Mouse (Mus musculus) neural tube, embryonic 14.5 days (tissue): ENCODE results near the gene Wbp1. TPM values are rescaled to one million over a fixed set of nuclear protein-coding genes. Genes with fewer than 3 reads are reported as not detected.

Source experiments
- ATAC-seq: fragments of 200-750 bp; cut with Nextera tagmentation; 2 replicates; pipeline ENCODE4 v1.8.0; 2017; ENCODE audit warnings: low read depth, mild to moderate bottlenecking, moderate TSS enrichment, moderate library complexity
- H3K27ac ChIP-seq: fragments of 300-500 bp; sonication (generic); 2 replicates; pipeline ENCODE4 v1.5.1; 2014; ENCODE audit warnings: low read depth, mild to moderate bottlenecking, control low read depth, low read length, moderate library complexity, mixed read lengths
- H3K27me3 ChIP-seq: fragments of 300-500 bp; sonication (generic); 2 replicates; pipeline ENCODE4 v1.6.1; 2014; ENCODE audit warnings: low read length; ENCODE audit not compliant: control insufficient read depth, insufficient read depth
- H3K36me3 ChIP-seq: fragments of 300-500 bp; sonication (generic); 2 replicates; pipeline ENCODE4 v1.6.1; 2014; ENCODE audit warnings: low read length, mixed read lengths; ENCODE audit not compliant: control insufficient read depth, insufficient read depth
- H3K4me1 ChIP-seq: fragments of 300-500 bp; sonication (generic); 2 replicates; pipeline ENCODE4 v1.6.1; 2014; ENCODE audit warnings: low read length; ENCODE audit not compliant: control insufficient read depth, insufficient read depth
- H3K4me2 ChIP-seq: fragments of 300-500 bp; sonication (generic); 2 replicates; pipeline ENCODE4 v1.6.1; 2014; ENCODE audit warnings: mild to moderate bottlenecking, low read depth, low read length, control low read depth
- H3K4me3 ChIP-seq: fragments of 300-500 bp; sonication (generic); 2 replicates; pipeline ENCODE4 v1.5.1; 2014; ENCODE audit warnings: low read depth, low read length, control low read depth, mixed read lengths
- H3K9ac ChIP-seq: fragments of 300-500 bp; sonication (generic); replicated peaks from 2 replicates; pipeline ENCODE4 v1.6.1; 2014; ENCODE audit warnings: low read depth, mild to moderate bottlenecking, control low read depth, low read length, mixed read lengths
- H3K9me3 ChIP-seq: fragments of 300-500 bp; sonication (generic); 2 replicates; pipeline ENCODE4 v1.6.1; 2016; ENCODE audit warnings: low read length; ENCODE audit not compliant: control insufficient read depth
- whole genome bisulfite sequencing: fragments of 180-500 bp; shearing (Covaris S2); extraction: QIAGEN DNeasy Blood & Tissue Kit; methylation state at CpG from one replicate; pipeline ENCODE4 v1.1.7; 2014; 5-methylcytosine and 5-hydroxymethylcytosine counted together
- polyA plus RNA-seq: library from polyadenylated mRNA; unstranded; fragments of >200 nt; fragmentation: Nextera tagmentation; extraction: Ambion mirVana; gene quantifications from 2 replicates; pipeline ENCODE4 v1.2.1, GENCODE M21; 2014

Gene Wbp1
- polyA plus RNA-seq, 1 experiment from 2014 or later = 146 TPM

- peak overlapping the region; percentile 80 for H3K27ac ChIP-seq
- H3K4me2 ChIP-seq = peak overlapping the region; percentile 67
- H3K27me3 ChIP-seq = no peaks in the 10 kb centered on the region
- peaks cover 24% of the 10 kb centered on the region for H3K4me1 ChIP-seq
- H3K36me3 ChIP-seq = peaks cover 18% of the 10 kb centered on the region
- WGBS = 2% methylated on average over 46 of the region's 48 CpGs
- ATAC-seq = peak; percentile 13
- peak overlapping the region; percentile 90 for H3K9ac ChIP-seq
- no peaks in the 10 kb centered on the region for H3K9me3 ChIP-seq
- peak overlapping the region; percentile 77 for H3K4me3 ChIP-seq
Measured at GRCm38 (mm10) chr6:83115682-83116372, 5.5 kb downstream of the Wbp1 start.

- no peaks in the 10 kb centered on the region for H3K27me3 ChIP-seq
- peak; percentile 84 for ATAC-seq
- no peaks in the 10 kb centered on the region for H3K9me3 ChIP-seq
- peaks cover 18% of the 10 kb centered on the region for H3K36me3 ChIP-seq
- H3K4me3 ChIP-seq = peak within 1 kb of the TSS; percentile 77
- H3K27ac ChIP-seq = peak within 1 kb of the TSS; percentile 80
- peaks cover 22% of the 10 kb centered on the region for H3K4me1 ChIP-seq
- under 1% methylated on average over 56 of the region's 58 CpGs for WGBS
- peak within 1 kb of the TSS; percentile 90 for H3K9ac ChIP-seq
- peak within 1 kb of the TSS; percentile 67 for H3K4me2 ChIP-seq
Measured at GRCm38 (mm10) chr6:83115011-83115671, 6.2 kb downstream of the Wbp1 start, which contains the start of gene Mogs. Gene Mogs, plus strand, starts transcription at chr6:83115496.

GRCm38 (mm10) chr6:83111510-83112136 lies 9.7 kb downstream of the Wbp1 start:
- Histone ChIP-seq H3K27ac (no peak overlapping the region), H3K4me2 (no peak overlapping the region), H3K27me3 (no peaks in the 10 kb centered on the region), H3K36me3 (peaks cover 3% of the 10 kb centered on the region; the same call in 1 of the 2 replicates), H3K4me3 (no peak overlapping the region), H3K4me1 (peaks cover 25% of the 10 kb centered on the region), H3K9ac (no peak overlapping the region), H3K9me3 (no peaks in the 10 kb centered on the region)
- 93% methylated on average over 4 of the region's 4 CpGs for WGBS
- ATAC-seq = no peak

- Histone ChIP-seq H3K4me3 (peak within 1 kb of the TSS; percentile 80), H3K4me2 (peak within 1 kb of the TSS; percentile 93), H3K9me3 (no peaks in the 10 kb centered on the region), H3K9ac (peak within 1 kb of the TSS; percentile 86), H3K27me3 (no peaks in the 10 kb centered on the region), H3K4me1 (peaks cover 15% of the 10 kb centered on the region; the same call in 1 of the 2 replicates), H3K36me3 (peaks cover 3% of the 10 kb centered on the region; the same call in 1 of the 2 replicates), H3K27ac (peak within 1 kb of the TSS; percentile 75)
- WGBS = under 1% methylated on average over 76 of the region's 76 CpGs
- ATAC-seq = peak; percentile 87
Measured at GRCm38 (mm10) chr6:83108762-83109668, 12.3 kb downstream of the Wbp1 start, which contains the start of gene Mrpl53. Gene Mrpl53, plus strand, starts transcription at chr6:83109040.

- Histone ChIP-seq H3K4me2 (peak overlapping the region; percentile 93), H3K27ac (no peak overlapping the region), H3K27me3 (no peaks in the 10 kb centered on the region), H3K4me1 (peaks cover 22% of the 10 kb centered on the region), H3K9ac (0 out of 2 replicates have a peak overlapping the region, but pooled peaks have one; percentile 11), H3K9me3 (no peaks in the 10 kb centered on the region), H3K4me3 (no peak overlapping the region; the same call in 1 of the 2 replicates), H3K36me3 (peaks cover 3% of the 10 kb centered on the region; the same call in 1 of the 2 replicates)
- WGBS = 33% methylated on average over 13 of the region's 13 CpGs
- ATAC-seq = peak; percentile 12; the same call in 1 of the 2 replicates
Measured at GRCm38 (mm10) chr6:83107566-83108400, 13.6 kb downstream of the Wbp1 start.

GRCm38 (mm10) chr6:83104158-83104557 lies 17.2 kb downstream of the Wbp1 start:
- 80% methylated on average over 4 of the region's 4 CpGs for WGBS
- Histone ChIP-seq H3K4me3 (no peak overlapping the region), H3K27me3 (peaks cover 3% of the 10 kb centered on the region; the same call in 1 of the 2 replicates), H3K9ac (no peak overlapping the region), H3K4me2 (no peak overlapping the region), H3K36me3 (no peaks in the 10 kb centered on the region), H3K27ac (no peak overlapping the region), H3K4me1 (peaks cover 24% of the 10 kb centered on the region), H3K9me3 (no peaks in the 10 kb centered on the region)
- no peak for ATAC-seq

- H3K4me2 ChIP-seq = peak overlapping the region; percentile 74
- peak overlapping the region; percentile 53; the same call in 1 of the 2 replicates for H3K4me3 ChIP-seq
- peaks cover 19% of the 10 kb centered on the region for H3K4me1 ChIP-seq
- 0 out of 2 replicates have a peak overlapping the region, but pooled peaks have one; percentile 28 for H3K9ac ChIP-seq
- no peak for ATAC-seq
- H3K27me3 ChIP-seq = peaks cover 3% of the 10 kb centered on the region; the same call in 1 of the 2 replicates
- H3K27ac ChIP-seq = no peak overlapping the region
- H3K36me3 ChIP-seq = no peaks in the 10 kb centered on the region
- 48% methylated on average over 11 of the region's 11 CpGs for WGBS
- no peaks in the 10 kb centered on the region for H3K9me3 ChIP-seq
Measured at GRCm38 (mm10) chr6:83103130-83103650, 18.2 kb downstream of the Wbp1 start.
